Mouse (Mus musculus): ENCODE measurements around the gene Ralgps1. TPM values are rescaled to one million over a fixed set of nuclear protein-coding genes. Genes with fewer than 3 reads are reported as not detected.

Ralgps1 gene
- polyA plus RNA-seq, 1 experiment, result 20.4 TPM

GRCm38 (mm10) chr2:33234848-33235247, 136.4 kb downstream of the Ralgps1 start:
- DNase-seq, result no peak
- Histone ChIP-seq H3K27me3 (ENCODE audit: control insufficient read depth, insufficient read depth, low read length) (no peaks in the 10 kb centered on the region), H3K4me3 (ENCODE audit: control insufficient read depth, insufficient read depth, low read length) (no peak overlapping the region), H3K36me3 (ENCODE audit: control insufficient read depth, insufficient read depth, low read length) (no peaks in the 10 kb centered on the region), H3K4me1 (replicated peaks; ENCODE audit: control insufficient read depth, insufficient read depth, low read length) (no peaks in the 10 kb centered on the region), H3K27ac (ENCODE audit: control insufficient read depth, insufficient read depth, low read length) (no peak overlapping the region)
- no peak for TF ChIP-seq POLR2A (IDR thresholded peaks at IDR 0.05; ENCODE audit: control insufficient read depth, extremely low read depth, insufficient read depth, low read length, poor library complexity)
- TF ChIP-seq CTCF (IDR thresholded peaks at IDR 0.05; ENCODE audit: borderline replicate concordance, control insufficient read depth, extremely low read depth, insufficient read depth, low read length, poor library complexity), result no peak
- WGBS, result 93% methylated on average over 4 of the region's 4 CpGs

- no peak for DNase-seq
- TF ChIP-seq CTCF (IDR thresholded peaks at IDR 0.05; ENCODE audit: borderline replicate concordance, control insufficient read depth, extremely low read depth, insufficient read depth, low read length, poor library complexity) (no peak), POLR2A (IDR thresholded peaks at IDR 0.05; ENCODE audit: control insufficient read depth, extremely low read depth, insufficient read depth, low read length, poor library complexity) (no peak)
Measured at GRCm38 (mm10) chr2:33233856-33234255, 137.4 kb downstream of the Ralgps1 start.

GRCm38 (mm10) chr2:33232782-33233570, 138.3 kb downstream of the Ralgps1 start:
- Histone ChIP-seq H3K36me3 (ENCODE audit: control insufficient read depth, insufficient read depth, low read length) (no peaks in the 10 kb centered on the region), H3K27ac (ENCODE audit: control insufficient read depth, insufficient read depth, low read length) (no peak overlapping the region), H3K4me3 (ENCODE audit: control insufficient read depth, insufficient read depth, low read length) (no peak overlapping the region), H3K4me1 (replicated peaks; ENCODE audit: control insufficient read depth, insufficient read depth, low read length) (no peaks in the 10 kb centered on the region), H3K27me3 (ENCODE audit: control insufficient read depth, insufficient read depth, low read length) (no peaks in the 10 kb centered on the region)
- TF ChIP-seq CTCF (IDR thresholded peaks at IDR 0.05; ENCODE audit: borderline replicate concordance, control insufficient read depth, extremely low read depth, insufficient read depth, low read length, poor library complexity) (no peak), POLR2A (IDR thresholded peaks at IDR 0.05; ENCODE audit: control insufficient read depth, extremely low read depth, insufficient read depth, low read length, poor library complexity) (no peak)
- 82% methylated on average over 6 of the region's 6 CpGs for WGBS
- DNase-seq, result no peak

More at GRCm38 (mm10) chr2:33233856-33234255, 137.4 kb downstream of the Ralgps1 start:
- Histone ChIP-seq H3K36me3 (ENCODE audit: control insufficient read depth, insufficient read depth, low read length) (no peaks in the 10 kb centered on the region), H3K4me1 (replicated peaks; ENCODE audit: control insufficient read depth, insufficient read depth, low read length) (no peaks in the 10 kb centered on the region), H3K4me3 (ENCODE audit: control insufficient read depth, insufficient read depth, low read length) (no peak overlapping the region), H3K27me3 (ENCODE audit: control insufficient read depth, insufficient read depth, low read length) (no peaks in the 10 kb centered on the region), H3K27ac (ENCODE audit: control insufficient read depth, insufficient read depth, low read length) (no peak overlapping the region)
- WGBS, result 95% methylated on average over 5 of the region's 5 CpGs

- 89% methylated on average over 2 of the region's 2 CpGs for WGBS
- Histone ChIP-seq H3K36me3 (ENCODE audit: control insufficient read depth, insufficient read depth, low read length) (no peaks in the 10 kb centered on the region), H3K27ac (ENCODE audit: control insufficient read depth, insufficient read depth, low read length) (no peak overlapping the region), H3K4me1 (replicated peaks; ENCODE audit: control insufficient read depth, insufficient read depth, low read length) (no peaks in the 10 kb centered on the region), H3K4me3 (ENCODE audit: control insufficient read depth, insufficient read depth, low read length) (no peak overlapping the region), H3K27me3 (ENCODE audit: control insufficient read depth, insufficient read depth, low read length) (no peaks in the 10 kb centered on the region)
- TF ChIP-seq CTCF (IDR thresholded peaks at IDR 0.05; ENCODE audit: borderline replicate concordance, control insufficient read depth, extremely low read depth, insufficient read depth, low read length, poor library complexity) (no peak), POLR2A (IDR thresholded peaks at IDR 0.05; ENCODE audit: control insufficient read depth, extremely low read depth, insufficient read depth, low read length, poor library complexity) (no peak)
- no peak for DNase-seq
Measured at GRCm38 (mm10) chr2:33231788-33232187, 139.5 kb downstream of the Ralgps1 start.

GRCm38 (mm10) chr2:33230701-33231100, 140.6 kb downstream of the Ralgps1 start:
- TF ChIP-seq CTCF (IDR thresholded peaks at IDR 0.05; ENCODE audit: borderline replicate concordance, control insufficient read depth, extremely low read depth, insufficient read depth, low read length, poor library complexity) (no peak), POLR2A (IDR thresholded peaks at IDR 0.05; ENCODE audit: control insufficient read depth, extremely low read depth, insufficient read depth, low read length, poor library complexity) (no peak)
- Histone ChIP-seq H3K4me1 (replicated peaks; ENCODE audit: control insufficient read depth, insufficient read depth, low read length) (no peaks in the 10 kb centered on the region), H3K27me3 (ENCODE audit: control insufficient read depth, insufficient read depth, low read length) (no peaks in the 10 kb centered on the region), H3K27ac (ENCODE audit: control insufficient read depth, insufficient read depth, low read length) (no peak overlapping the region), H3K36me3 (ENCODE audit: control insufficient read depth, insufficient read depth, low read length) (no peaks in the 10 kb centered on the region), H3K4me3 (ENCODE audit: control insufficient read depth, insufficient read depth, low read length) (no peak overlapping the region)
- WGBS, result 90% methylated on average over 10 of the region's 10 CpGs
- no peak for DNase-seq

- 94% methylated on average over 15 of the region's 15 CpGs for WGBS
- TF ChIP-seq POLR2A (IDR thresholded peaks at IDR 0.05; ENCODE audit: control insufficient read depth, extremely low read depth, insufficient read depth, low read length, poor library complexity) (no peak), CTCF (IDR thresholded peaks at IDR 0.05; ENCODE audit: borderline replicate concordance, control insufficient read depth, extremely low read depth, insufficient read depth, low read length, poor library complexity) (no peak)
- no peak for DNase-seq
Measured at GRCm38 (mm10) chr2:33228551-33228950, 142.7 kb downstream of the Ralgps1 start.

More at GRCm38 (mm10) chr2:33228551-33228950, 142.7 kb downstream of the Ralgps1 start:
- H3K27ac ChIP-seq (ENCODE audit: control insufficient read depth, insufficient read depth, low read length), result no peak overlapping the region
- no peak overlapping the region for H3K4me3 ChIP-seq (ENCODE audit: control insufficient read depth, insufficient read depth, low read length)
- no peaks in the 10 kb centered on the region for H3K36me3 ChIP-seq (ENCODE audit: control insufficient read depth, insufficient read depth, low read length)
- H3K27me3 ChIP-seq (ENCODE audit: control insufficient read depth, insufficient read depth, low read length), result no peaks in the 10 kb centered on the region
- no peaks in the 10 kb centered on the region for H3K4me1 ChIP-seq (replicated peaks; ENCODE audit: control insufficient read depth, insufficient read depth, low read length)

Measured in thymus, adult 2 months (tissue).